Mouse (Mus musculus): ENCODE measurements around the gene Tmem35b.
"Not testable (repeated sequence)": the region's sequence is repeated elsewhere in the genome, so short reads cannot be mapped to it uniquely, and the experiment has no call there.

Tmem35b gene

GRCm38 (mm10) chr4:127123391-127123790, at the start of gene Tmem35b:
Tmem35b (plus strand) TSS chr4:127123691.
- no peak for DNase-seq (ENCODE audit: inconsistent ontology term)

- DNase-seq (ENCODE audit: inconsistent ontology term): no peak
Measured at GRCm38 (mm10) chr4:127074915-127075314, 48.6 kb upstream of the Tmem35b start.

DNA sequence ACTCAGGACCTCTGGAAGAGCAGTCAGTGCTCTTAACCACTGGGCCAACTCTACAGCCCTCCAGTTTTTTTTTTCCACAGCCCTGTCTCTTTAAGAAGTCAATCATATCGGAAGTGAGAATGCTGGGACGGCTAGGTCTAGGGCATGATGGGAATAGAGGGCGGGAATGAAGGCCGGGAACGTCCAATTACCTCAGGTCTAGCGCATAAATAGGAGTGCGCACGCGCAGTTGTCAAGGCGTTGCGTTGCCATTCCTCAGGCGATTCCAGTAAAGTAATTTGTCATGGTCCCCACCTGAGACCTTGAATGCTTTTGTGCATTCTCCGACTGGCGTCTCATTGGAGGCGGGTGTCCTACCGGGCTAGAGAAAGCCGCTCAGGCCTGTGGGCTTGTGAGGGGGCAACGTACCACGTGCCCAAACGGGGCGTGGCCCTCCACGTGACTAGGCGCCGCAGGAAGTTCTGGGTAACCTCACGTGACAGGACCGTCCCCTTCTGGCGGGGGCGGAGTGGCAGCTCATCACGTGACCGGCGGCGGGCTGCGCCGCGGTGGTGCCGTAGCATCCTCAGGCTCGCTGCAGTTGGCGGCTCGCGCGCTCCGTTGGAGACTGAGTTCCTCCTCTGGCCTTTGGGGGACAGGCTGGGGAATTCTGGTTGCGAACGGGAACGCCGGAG, 46.5 kb upstream of the Tmem35b start, which contains the start of gene Zmym6:
Zmym6 (plus strand) TSS at position 509 of the 674 bp plus-strand sequence.
- peak; percentile 99 for DNase-seq (ENCODE audit: inconsistent ontology term)

DNA sequence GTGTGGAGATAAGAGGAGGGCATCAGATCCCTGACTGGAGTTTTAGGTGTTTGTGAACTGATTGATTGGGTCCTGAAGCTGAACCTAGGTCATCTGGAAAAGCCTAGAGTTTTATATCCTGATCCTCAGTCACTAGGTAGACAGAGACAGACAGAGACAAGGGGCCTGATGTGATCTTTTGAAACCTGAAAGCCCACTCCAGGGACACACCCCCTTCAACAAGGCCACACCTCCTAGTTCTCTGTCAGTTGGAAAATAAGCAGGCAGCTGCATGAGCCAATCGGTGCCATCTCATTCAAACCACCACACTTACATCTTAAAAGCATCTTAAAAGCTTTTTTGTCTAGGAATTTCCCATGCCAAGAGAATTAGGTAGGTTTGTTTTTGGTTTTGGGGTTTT, 42.7 kb upstream of the Tmem35b start:
- DNase-seq (ENCODE audit: inconsistent ontology term): no peak

DNA sequence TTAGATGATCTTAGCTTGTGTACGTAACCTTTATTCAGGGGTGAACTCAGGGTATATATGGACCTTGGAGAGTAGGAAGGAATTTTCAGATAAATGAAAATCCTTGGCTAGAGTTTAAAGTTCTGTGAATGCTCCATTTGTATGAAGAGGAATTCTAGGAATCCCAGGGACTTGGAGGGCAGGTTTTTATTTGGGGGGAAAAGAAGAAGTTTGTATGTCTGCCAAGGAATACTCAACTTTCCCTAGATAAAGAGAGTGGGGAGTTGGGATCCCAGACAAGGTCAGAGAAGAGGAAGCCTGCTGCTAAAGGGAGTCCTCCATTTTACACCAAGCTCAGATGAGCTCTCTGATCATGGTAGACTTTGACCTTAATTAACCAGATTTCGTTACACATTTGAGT, 40.4 kb upstream of the Tmem35b start:
- DNase-seq (ENCODE audit: inconsistent ontology term): peak; percentile 52

GRCm38 (mm10) chr4:127085761-127086160, 37.7 kb upstream of the Tmem35b start:
- no peak for DNase-seq (ENCODE audit: inconsistent ontology term)

DNA sequence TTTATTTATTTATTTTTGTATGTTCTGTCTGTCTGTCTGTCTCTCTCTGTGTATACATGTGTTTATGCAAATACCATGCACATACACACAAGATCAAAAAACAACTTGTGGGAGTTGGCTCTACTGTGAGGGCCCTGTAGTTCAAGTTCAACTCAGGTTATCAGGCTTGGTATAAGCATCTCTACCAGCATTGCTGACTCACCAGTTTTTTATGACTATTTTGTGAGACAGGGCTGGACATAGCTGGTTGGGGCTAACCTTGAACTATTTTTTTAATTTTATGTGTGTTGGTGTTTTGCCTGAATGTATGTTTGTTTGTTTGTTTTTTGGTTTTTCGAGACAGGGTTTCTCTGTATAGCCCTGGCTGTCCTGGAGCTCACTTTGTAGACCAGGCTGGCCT, 32.3 kb upstream of the Tmem35b start:
- DNase-seq (ENCODE audit: inconsistent ontology term): no peak

DNA sequence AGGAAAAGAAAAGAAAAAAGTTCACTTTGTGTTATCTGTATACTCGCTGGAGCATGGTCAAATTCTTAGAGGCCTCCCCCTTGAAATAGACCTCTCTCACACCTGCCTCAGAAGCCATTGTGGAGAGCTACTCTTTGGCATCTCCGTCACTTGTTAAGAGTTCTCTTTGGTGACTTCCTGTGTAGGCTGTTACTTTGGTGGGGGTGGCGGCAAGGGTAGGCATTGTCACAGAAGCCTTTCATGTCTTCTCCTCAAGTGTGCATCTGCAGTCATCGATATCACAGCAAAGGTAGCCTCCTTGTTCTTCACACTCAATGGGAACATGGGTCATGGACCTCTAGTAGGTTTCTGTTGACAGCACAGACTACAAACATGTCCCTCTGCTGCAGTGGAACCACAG, 28.4 kb upstream of the Tmem35b start:
- no peak for DNase-seq (ENCODE audit: inconsistent ontology term)

DNA sequence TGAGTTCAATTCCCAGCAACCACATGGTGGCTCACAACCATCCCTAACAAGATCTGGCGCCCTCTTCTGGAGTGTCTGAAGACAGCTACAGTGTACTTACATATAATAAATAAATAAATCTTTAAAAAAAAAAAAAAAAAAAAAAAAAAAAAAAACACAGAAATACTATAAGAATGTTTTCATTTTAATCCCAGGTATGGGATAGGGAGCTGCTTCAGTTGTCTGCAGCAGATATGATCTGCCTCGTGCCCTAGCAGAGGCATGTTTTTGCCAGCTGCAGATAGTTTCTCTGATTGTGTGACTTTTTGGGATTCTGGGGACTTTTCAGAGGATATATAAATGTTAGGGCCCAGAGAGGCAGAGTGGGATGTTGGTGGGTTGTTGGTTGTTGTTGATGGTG, 23.9 kb upstream of the Tmem35b start:
- not testable (repeated sequence) for DNase-seq (ENCODE audit: inconsistent ontology term)

- DNase-seq (ENCODE audit: inconsistent ontology term): no peak
Measured at GRCm38 (mm10) chr4:127107566-127107965, 15.9 kb upstream of the Tmem35b start.

DNA sequence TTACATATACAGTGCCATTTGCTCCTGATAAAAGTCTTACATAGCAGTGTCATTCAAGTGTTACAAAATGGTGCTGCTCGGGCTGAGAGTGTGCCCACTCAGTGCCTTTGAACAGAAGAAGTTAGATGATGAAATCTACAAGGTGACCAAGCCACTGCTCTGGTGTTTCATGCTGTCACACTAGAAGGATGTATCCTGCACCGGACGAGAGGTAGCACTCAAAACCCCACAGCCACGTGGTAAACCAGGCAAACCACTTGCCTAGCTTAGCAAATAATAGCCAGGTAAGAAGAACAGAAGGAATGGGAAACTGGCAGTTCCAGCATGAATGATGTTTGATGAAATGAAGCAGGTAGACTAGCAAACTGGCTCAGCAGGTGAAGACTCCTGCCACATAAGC, 12.9 kb upstream of the Tmem35b start:
- no peak for DNase-seq (ENCODE audit: inconsistent ontology term)

GRCm38 (mm10) chr4:127124331-127124730, 840 bp downstream of the Tmem35b start:
- DNase-seq (ENCODE audit: inconsistent ontology term): no peak

- DNase-seq (ENCODE audit: inconsistent ontology term): peak; percentile 93
Measured at GRCm38 (mm10) chr4:127125834-127126463, 2.5 kb downstream of the Tmem35b start.

DNA sequence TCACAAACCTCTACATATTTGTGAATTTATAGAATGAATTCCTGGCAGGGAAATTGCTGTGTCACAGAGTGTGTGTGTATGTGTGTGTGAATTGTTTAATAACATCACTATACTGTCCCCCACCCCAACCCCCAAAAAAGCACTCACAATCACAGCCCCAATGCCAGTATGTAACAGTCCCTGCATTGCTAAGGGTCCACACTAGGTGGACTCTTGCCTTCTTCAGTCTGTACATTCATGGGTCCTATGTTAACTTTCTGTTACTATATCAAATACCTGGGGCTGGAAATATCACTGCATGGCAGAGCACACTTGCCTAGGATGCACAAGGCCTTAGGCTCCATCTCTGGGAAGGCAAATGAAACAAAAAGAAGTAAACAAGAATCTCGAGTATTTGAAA, 11.2 kb downstream of the Tmem35b start:
- DNase-seq (ENCODE audit: inconsistent ontology term): no peak

- no peak for DNase-seq (ENCODE audit: inconsistent ontology term)
Measured at GRCm38 (mm10) chr4:127137591-127137990, 14.1 kb downstream of the Tmem35b start.

DNA sequence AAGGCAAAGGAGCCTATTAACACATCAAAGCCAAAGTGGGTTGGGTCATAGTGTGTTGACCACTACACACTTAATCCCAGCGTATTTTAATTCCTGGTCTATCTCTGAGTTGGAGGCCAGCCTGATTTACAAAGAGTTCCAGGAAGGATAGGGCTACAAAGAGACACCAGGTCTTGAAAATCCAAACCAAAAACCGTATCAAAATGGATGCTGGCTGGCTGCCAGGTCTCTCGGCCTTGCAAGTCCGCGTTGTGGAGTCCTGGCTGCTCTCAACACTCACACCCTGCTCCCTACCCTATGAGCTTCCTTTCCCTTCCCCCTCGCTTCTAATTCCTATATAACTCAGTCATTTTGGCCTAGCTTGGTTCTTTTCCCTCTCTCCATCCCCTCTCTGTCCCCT, 15.0 kb downstream of the Tmem35b start:
- no peak for DNase-seq (ENCODE audit: inconsistent ontology term)

- DNase-seq (ENCODE audit: inconsistent ontology term): no peak
Measured at GRCm38 (mm10) chr4:127150031-127150430, 26.5 kb downstream of the Tmem35b start.

GRCm38 (mm10) chr4:127153345-127153744, 29.9 kb downstream of the Tmem35b start:
- no peak for DNase-seq (ENCODE audit: inconsistent ontology term)

- DNase-seq (ENCODE audit: inconsistent ontology term): no peak
Measured at GRCm38 (mm10) chr4:127155757-127156156, 32.3 kb downstream of the Tmem35b start.

GRCm38 (mm10) chr4:127157746-127158145, 34.3 kb downstream of the Tmem35b start:
- DNase-seq (ENCODE audit: inconsistent ontology term): no peak

- DNase-seq (ENCODE audit: inconsistent ontology term): no peak
Measured at GRCm38 (mm10) chr4:127163926-127164325, 40.4 kb downstream of the Tmem35b start.

DNA sequence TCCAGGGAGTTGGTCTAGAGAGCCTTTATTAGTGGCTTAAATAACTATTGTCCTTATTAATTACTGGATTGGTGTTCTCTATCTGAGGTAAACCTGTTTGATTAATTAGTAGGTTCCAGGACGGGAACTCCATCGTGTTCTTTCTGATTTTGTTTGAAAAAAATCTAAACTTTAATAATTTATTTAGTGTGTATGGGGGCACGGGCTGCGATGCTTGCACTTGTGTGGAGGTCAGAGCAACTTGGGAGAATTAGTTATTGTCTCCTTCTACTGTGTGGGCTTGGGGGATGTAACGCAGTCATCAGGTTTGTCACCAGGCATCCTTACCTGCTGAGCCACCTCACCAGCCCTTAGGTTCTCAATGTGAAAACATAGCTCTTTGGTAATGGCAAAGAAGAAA, 43.6 kb downstream of the Tmem35b start:
- no peak for DNase-seq (ENCODE audit: inconsistent ontology term)

- no peak for DNase-seq (ENCODE audit: inconsistent ontology term)
Measured at GRCm38 (mm10) chr4:127167731-127168130, 44.2 kb downstream of the Tmem35b start.

Measured in Muller cell, postnatal 12 days (primary cell).